Mouse (Mus musculus): Measurements from ENCODE around the gene Tgfbr3. TPM values are rescaled to one million over a fixed set of nuclear protein-coding genes. Genes with fewer than 3 reads are reported as not detected.

The Tgfbr3 gene
- polyA plus RNA-seq, 1 experiment from 2014 or later = 2.2 TPM

- Histone ChIP-seq H3K9ac (replicated peaks; ENCODE audit: low read depth, low read length) (no peak overlapping the region), H3K36me3 (ENCODE audit: control insufficient read depth, insufficient read depth) (no peaks in the 10 kb centered on the region), H3K9me3 (ENCODE audit: control insufficient read depth, low read length) (no peaks in the 10 kb centered on the region), H3K4me2 (ENCODE audit: low read length) (no peak overlapping the region), H3K27ac (ENCODE audit: low read length) (no peak overlapping the region), H3K27me3 (replicated peaks; ENCODE audit: control insufficient read depth, insufficient read depth, low read length) (no peaks in the 10 kb centered on the region; the same call in 1 of the 2 replicates), H3K4me1 (replicated peaks; ENCODE audit: control insufficient read depth, insufficient read depth, low read length) (no peaks in the 10 kb centered on the region), H3K4me3 (replicated peaks; ENCODE audit: low read length) (no peak overlapping the region)
- no peak for ATAC-seq
- WGBS = 79% methylated on average over 3 of the region's 3 CpGs
These were observed 189.8 kb downstream of the Tgfbr3 start for GRCm38 (mm10) chr5:107099634-107100033.

GRCm38 (mm10) chr5:107099076-107099475, 190.4 kb downstream of the Tgfbr3 start:
- no peak for ATAC-seq
- no peak overlapping the region for H3K4me2 ChIP-seq (ENCODE audit: low read length)
- H3K27ac ChIP-seq (ENCODE audit: low read length) = no peak overlapping the region
- H3K27me3 ChIP-seq (replicated peaks; ENCODE audit: control insufficient read depth, insufficient read depth, low read length) = no peaks in the 10 kb centered on the region; the same call in 1 of the 2 replicates
- no peak overlapping the region for H3K4me3 ChIP-seq (replicated peaks; ENCODE audit: low read length)
- no peaks in the 10 kb centered on the region for H3K9me3 ChIP-seq (ENCODE audit: control insufficient read depth, low read length)
- H3K36me3 ChIP-seq (ENCODE audit: control insufficient read depth, insufficient read depth) = no peaks in the 10 kb centered on the region
- H3K9ac ChIP-seq (replicated peaks; ENCODE audit: low read depth, low read length) = no peak overlapping the region
- WGBS = 39% methylated on average over 5 of the region's 6 CpGs
- no peaks in the 10 kb centered on the region for H3K4me1 ChIP-seq (replicated peaks; ENCODE audit: control insufficient read depth, insufficient read depth, low read length)

- H3K4me2 ChIP-seq (ENCODE audit: low read length) = no peak overlapping the region
- no peak overlapping the region for H3K4me3 ChIP-seq (replicated peaks; ENCODE audit: low read length)
- H3K9me3 ChIP-seq (ENCODE audit: control insufficient read depth, low read length) = no peaks in the 10 kb centered on the region
- no peak for ATAC-seq
- H3K4me1 ChIP-seq (replicated peaks; ENCODE audit: control insufficient read depth, insufficient read depth, low read length) = no peaks in the 10 kb centered on the region
- WGBS = 62% methylated on average over 5 of the region's 5 CpGs
- H3K36me3 ChIP-seq (ENCODE audit: control insufficient read depth, insufficient read depth) = no peaks in the 10 kb centered on the region
- H3K27me3 ChIP-seq (replicated peaks; ENCODE audit: control insufficient read depth, insufficient read depth, low read length) = no peaks in the 10 kb centered on the region; the same call in 1 of the 2 replicates
- no peak overlapping the region for H3K9ac ChIP-seq (replicated peaks; ENCODE audit: low read depth, low read length)
- no peak overlapping the region for H3K27ac ChIP-seq (ENCODE audit: low read length)
These were observed 191.4 kb downstream of the Tgfbr3 start for GRCm38 (mm10) chr5:107098007-107098406.

GRCm38 (mm10) chr5:107097314-107097713, 192.1 kb downstream of the Tgfbr3 start:
- no peaks in the 10 kb centered on the region for H3K36me3 ChIP-seq (ENCODE audit: control insufficient read depth, insufficient read depth)
- no peak overlapping the region for H3K27ac ChIP-seq (ENCODE audit: low read length)
- no peak for ATAC-seq
- no peaks in the 10 kb centered on the region; the same call in 1 of the 2 replicates for H3K27me3 ChIP-seq (replicated peaks; ENCODE audit: control insufficient read depth, insufficient read depth, low read length)
- H3K4me2 ChIP-seq (ENCODE audit: low read length) = no peak overlapping the region
- no peaks in the 10 kb centered on the region for H3K4me1 ChIP-seq (replicated peaks; ENCODE audit: control insufficient read depth, insufficient read depth, low read length)
- no peak overlapping the region for H3K9ac ChIP-seq (replicated peaks; ENCODE audit: low read depth, low read length)
- H3K4me3 ChIP-seq (replicated peaks; ENCODE audit: low read length) = no peak overlapping the region
- H3K9me3 ChIP-seq (ENCODE audit: control insufficient read depth, low read length) = no peaks in the 10 kb centered on the region
- WGBS = 89% methylated on average over 7 of the region's 7 CpGs

- no peak for ATAC-seq
- no peak overlapping the region for H3K4me3 ChIP-seq (replicated peaks; ENCODE audit: low read length)
- WGBS = 28% methylated on average over 5 of the region's 5 CpGs
These were observed 195.2 kb downstream of the Tgfbr3 start for GRCm38 (mm10) chr5:107094233-107094632.

GRCm38 (mm10) chr5:107093253-107093652, 196.2 kb downstream of the Tgfbr3 start:
- no peak overlapping the region for H3K4me3 ChIP-seq (replicated peaks; ENCODE audit: low read length)
- WGBS = 82% methylated on average over 3 of the region's 3 CpGs
- H3K36me3 ChIP-seq (ENCODE audit: control insufficient read depth, insufficient read depth) = no peaks in the 10 kb centered on the region
- no peak overlapping the region for H3K4me2 ChIP-seq (ENCODE audit: low read length)
- no peak overlapping the region for H3K9ac ChIP-seq (replicated peaks; ENCODE audit: low read depth, low read length)
- peaks cover 6% of the 10 kb centered on the region; the same call in 1 of the 2 replicates for H3K27me3 ChIP-seq (replicated peaks; ENCODE audit: control insufficient read depth, insufficient read depth, low read length)
- H3K4me1 ChIP-seq (replicated peaks; ENCODE audit: control insufficient read depth, insufficient read depth, low read length) = peaks cover 4% of the 10 kb centered on the region
- H3K27ac ChIP-seq (ENCODE audit: low read length) = no peak overlapping the region
- no peaks in the 10 kb centered on the region for H3K9me3 ChIP-seq (ENCODE audit: control insufficient read depth, low read length)
- ATAC-seq = no peak

More at GRCm38 (mm10) chr5:107094233-107094632, 195.2 kb downstream of the Tgfbr3 start:
- Histone ChIP-seq H3K9ac (replicated peaks; ENCODE audit: low read depth, low read length) (no peak overlapping the region), H3K27me3 (replicated peaks; ENCODE audit: control insufficient read depth, insufficient read depth, low read length) (peaks cover 6% of the 10 kb centered on the region; the same call in 1 of the 2 replicates), H3K27ac (ENCODE audit: low read length) (no peak overlapping the region), H3K36me3 (ENCODE audit: control insufficient read depth, insufficient read depth) (no peaks in the 10 kb centered on the region), H3K9me3 (ENCODE audit: control insufficient read depth, low read length) (no peaks in the 10 kb centered on the region), H3K4me1 (replicated peaks; ENCODE audit: control insufficient read depth, insufficient read depth, low read length) (no peaks in the 10 kb centered on the region), H3K4me2 (ENCODE audit: low read length) (no peak overlapping the region)

GRCm38 (mm10) chr5:107092137-107092536, 197.3 kb downstream of the Tgfbr3 start:
- Histone ChIP-seq H3K4me3 (replicated peaks; ENCODE audit: low read length) (no peak overlapping the region), H3K36me3 (ENCODE audit: control insufficient read depth, insufficient read depth) (no peaks in the 10 kb centered on the region), H3K27ac (ENCODE audit: low read length) (no peak overlapping the region), H3K4me1 (replicated peaks; ENCODE audit: control insufficient read depth, insufficient read depth, low read length) (peaks cover 9% of the 10 kb centered on the region), H3K27me3 (replicated peaks; ENCODE audit: control insufficient read depth, insufficient read depth, low read length) (peaks cover 10% of the 10 kb centered on the region; the same call in 1 of the 2 replicates), H3K9me3 (ENCODE audit: control insufficient read depth, low read length) (no peaks in the 10 kb centered on the region), H3K4me2 (ENCODE audit: low read length) (no peak overlapping the region), H3K9ac (replicated peaks; ENCODE audit: low read depth, low read length) (no peak overlapping the region)
- 84% methylated on average over 8 of the region's 8 CpGs for WGBS
- no peak for ATAC-seq

- Histone ChIP-seq H3K9ac (replicated peaks; ENCODE audit: low read depth, low read length) (no peak overlapping the region), H3K36me3 (ENCODE audit: control insufficient read depth, insufficient read depth) (no peaks in the 10 kb centered on the region), H3K27ac (ENCODE audit: low read length) (no peak overlapping the region), H3K27me3 (replicated peaks; ENCODE audit: control insufficient read depth, insufficient read depth, low read length) (peaks cover 12% of the 10 kb centered on the region), H3K9me3 (ENCODE audit: control insufficient read depth, low read length) (no peaks in the 10 kb centered on the region), H3K4me1 (replicated peaks; ENCODE audit: control insufficient read depth, insufficient read depth, low read length) (peaks cover 9% of the 10 kb centered on the region), H3K4me2 (ENCODE audit: low read length) (no peak overlapping the region), H3K4me3 (replicated peaks; ENCODE audit: low read length) (no peak overlapping the region)
- no peak for ATAC-seq
- 41% methylated on average over 5 of the region's 5 CpGs for WGBS
These were observed 199.5 kb downstream of the Tgfbr3 start for GRCm38 (mm10) chr5:107089966-107090365.

GRCm38 (mm10) chr5:107087829-107088808, 201.3 kb downstream of the Tgfbr3 start:
- H3K4me1 ChIP-seq (replicated peaks; ENCODE audit: control insufficient read depth, insufficient read depth, low read length) = peaks cover 9% of the 10 kb centered on the region
- H3K9me3 ChIP-seq (ENCODE audit: control insufficient read depth, low read length) = no peaks in the 10 kb centered on the region
- 13% methylated on average over 12 of the region's 12 CpGs for WGBS
- peak overlapping the region; percentile 49; the same call in 1 of the 2 replicates for H3K27ac ChIP-seq (ENCODE audit: low read length)
- peak overlapping the region; percentile 28; the same call in 1 of the 2 replicates for H3K4me2 ChIP-seq (ENCODE audit: low read length)
- H3K9ac ChIP-seq (replicated peaks; ENCODE audit: low read depth, low read length) = no peak overlapping the region
- peaks cover 12% of the 10 kb centered on the region for H3K27me3 ChIP-seq (replicated peaks; ENCODE audit: control insufficient read depth, insufficient read depth, low read length)
- H3K4me3 ChIP-seq (replicated peaks; ENCODE audit: low read length) = no peak overlapping the region
- no peaks in the 10 kb centered on the region for H3K36me3 ChIP-seq (ENCODE audit: control insufficient read depth, insufficient read depth)
- ATAC-seq = peak; percentile 88

Data from forebrain, embryonic 16.5 days (tissue).